Mouse (Mus musculus): ENCODE data around the gene Patl2. TPM values are rescaled to one million over a fixed set of nuclear protein-coding genes. Genes with fewer than 3 reads are reported as not detected.

The Patl2 gene
- total and polyA plus RNA-seq, 3 experiments, result 0.58 to 0.84 TPM; not detected in 1

DNA sequence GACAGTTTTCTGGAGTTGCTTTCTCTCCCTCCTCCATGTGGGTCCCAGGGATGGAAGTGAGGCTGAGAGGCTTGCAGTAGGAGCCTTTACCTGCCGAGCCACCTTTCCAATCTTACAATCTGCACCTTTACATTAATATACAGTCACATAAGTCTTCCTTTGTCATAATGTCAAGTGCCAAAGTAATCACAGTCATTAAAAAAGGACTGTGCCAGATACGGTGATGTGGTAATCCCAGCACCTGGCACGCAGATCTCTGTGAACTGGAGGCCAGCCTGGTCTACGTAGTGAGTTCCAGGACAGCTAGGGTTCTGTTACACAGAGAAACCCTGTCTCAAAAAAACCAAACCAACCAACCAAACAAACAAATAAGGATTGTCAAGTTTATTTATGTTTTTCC, 92.1 kb downstream of the Patl2 start:
- H3K36me3 ChIP-seq (ENCODE audit: control insufficient read depth in 1 of 2, insufficient read depth in 2 of 2, low read length in 2 of 2), result peaks cover 0 to 1% of the 10 kb centered on the region in 2 experiments; a peak in 2 of 4 replicates
- no peaks in the 10 kb centered on the region for H3K27me3 ChIP-seq (ENCODE audit: control insufficient read depth in 1 of 2, insufficient read depth in 2 of 2, low read length in 2 of 2)
- H3K27ac ChIP-seq (ENCODE audit: control insufficient read depth, low read depth, low read length), result no peak overlapping the region
- no peaks in the 10 kb centered on the region for H3K79me2 ChIP-seq (ENCODE audit: control insufficient read depth, insufficient read depth, low read length, poor library complexity)
- DNase-seq (ENCODE audit: low read depth, low spot score), result no peak
- H3K9ac ChIP-seq (ENCODE audit: control insufficient read depth, low read depth, low read length, poor library complexity, severe bottlenecking), result no peak overlapping the region
- H3K9me3 ChIP-seq (replicated peaks; ENCODE audit: insufficient read depth, low read length), result no peaks in the 10 kb centered on the region
- H3K4me1 ChIP-seq (ENCODE audit: control insufficient read depth in 1 of 2, insufficient read depth in 2 of 2, low read length in 2 of 2), result no peaks in the 10 kb centered on the region
- TF ChIP-seq TBP (IDR thresholded peaks at IDR 0.05; ENCODE audit: low read depth, low read length), result no peak
- no peak overlapping the region for H3K4me3 ChIP-seq (ENCODE audit: control insufficient read depth in 1 of 2, insufficient read depth in 1 of 2, low read depth in 2 of 2, low read length in 2 of 2)

DNA sequence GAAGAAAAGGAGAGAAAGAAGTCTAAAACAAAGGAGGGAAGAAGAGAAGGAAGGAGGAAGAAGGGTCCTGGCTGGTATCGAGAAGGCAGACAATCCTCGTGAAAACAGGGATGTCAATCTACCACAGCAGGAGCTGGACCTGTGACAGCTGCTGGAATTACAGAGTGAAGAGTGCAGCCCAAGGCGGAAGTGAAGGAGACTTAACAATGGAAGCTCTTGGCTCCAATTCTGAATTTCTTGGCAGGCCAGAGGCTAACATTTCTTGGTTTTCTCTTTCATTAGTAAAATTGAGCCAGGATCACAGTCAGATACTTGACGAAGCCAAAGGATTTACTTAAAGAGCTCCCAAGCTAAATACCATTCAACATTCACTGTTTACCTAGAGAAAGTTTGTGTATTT, 99.5 kb downstream of the Patl2 start:
- Histone ChIP-seq H3K9ac (ENCODE audit: control insufficient read depth, low read depth, low read length, poor library complexity, severe bottlenecking) (no peak overlapping the region), H3K79me2 (ENCODE audit: control insufficient read depth, insufficient read depth, low read length, poor library complexity) (no peaks in the 10 kb centered on the region), H3K27me3 (ENCODE audit: control insufficient read depth in 1 of 2, insufficient read depth in 2 of 2, low read length in 2 of 2) (no peaks in the 10 kb centered on the region), H3K4me1 (ENCODE audit: control insufficient read depth in 1 of 2, insufficient read depth in 2 of 2, low read length in 2 of 2) (no peaks in the 10 kb centered on the region), H3K27ac (ENCODE audit: control insufficient read depth, low read depth, low read length) (no peak overlapping the region), H3K36me3 (ENCODE audit: control insufficient read depth in 1 of 2, insufficient read depth in 2 of 2, low read length in 2 of 2) (peaks cover 0 to 1% of the 10 kb centered on the region in 2 experiments; a peak in 1 of 4 replicates), H3K4me3 (ENCODE audit: control insufficient read depth in 1 of 2, insufficient read depth in 1 of 2, low read depth in 2 of 2, low read length in 2 of 2) (no peak overlapping the region), H3K9me3 (replicated peaks; ENCODE audit: insufficient read depth, low read length) (no peaks in the 10 kb centered on the region)
- TF ChIP-seq MYC (IDR thresholded peaks at IDR 0.05; ENCODE audit: low read depth, low read length), result no peak
- no peak for TF ChIP-seq UBTF (IDR thresholded peaks at IDR 0.05; ENCODE audit: borderline replicate concordance, insufficient read depth, low read depth, low read length)
- TF ChIP-seq MYB (IDR thresholded peaks at IDR 0.05; ENCODE audit: low read depth, low read length), result no peak
- TF ChIP-seq TBP (IDR thresholded peaks at IDR 0.05; ENCODE audit: low read depth, low read length), result no peak
- no peak for TF ChIP-seq USF2 (IDR thresholded peaks at IDR 0.05; ENCODE audit: borderline replicate concordance in 1 of 2, insufficient read depth in 1 of 2, low read depth in 1 of 2, low read length in 2 of 2)
- TF ChIP-seq HCFC1 (IDR thresholded peaks at IDR 0.05; ENCODE audit: low read depth, low read length), result no peak
- no peak for TF ChIP-seq MAX (IDR thresholded peaks at IDR 0.05; ENCODE audit: low read length)
- TF ChIP-seq EP300 (IDR thresholded peaks at IDR 0.05; ENCODE audit: low read depth in 1 of 2, low read length in 2 of 2), result no peak
- no peak for TF ChIP-seq POLR2AphosphoS2 (IDR thresholded peaks at IDR 0.05; ENCODE audit: low read length)
- TF ChIP-seq ETS1 (IDR thresholded peaks at IDR 0.05; ENCODE audit: low read depth, low read length), result no peak
- TF ChIP-seq TCF12 (IDR thresholded peaks at IDR 0.05; ENCODE audit: low read depth, low read length), result no peak
- TF ChIP-seq MAZ (IDR thresholded peaks at IDR 0.05; ENCODE audit: low read depth, low read length), result no peak
- DNase-seq (ENCODE audit: low read depth, low spot score), result no peak

DNA sequence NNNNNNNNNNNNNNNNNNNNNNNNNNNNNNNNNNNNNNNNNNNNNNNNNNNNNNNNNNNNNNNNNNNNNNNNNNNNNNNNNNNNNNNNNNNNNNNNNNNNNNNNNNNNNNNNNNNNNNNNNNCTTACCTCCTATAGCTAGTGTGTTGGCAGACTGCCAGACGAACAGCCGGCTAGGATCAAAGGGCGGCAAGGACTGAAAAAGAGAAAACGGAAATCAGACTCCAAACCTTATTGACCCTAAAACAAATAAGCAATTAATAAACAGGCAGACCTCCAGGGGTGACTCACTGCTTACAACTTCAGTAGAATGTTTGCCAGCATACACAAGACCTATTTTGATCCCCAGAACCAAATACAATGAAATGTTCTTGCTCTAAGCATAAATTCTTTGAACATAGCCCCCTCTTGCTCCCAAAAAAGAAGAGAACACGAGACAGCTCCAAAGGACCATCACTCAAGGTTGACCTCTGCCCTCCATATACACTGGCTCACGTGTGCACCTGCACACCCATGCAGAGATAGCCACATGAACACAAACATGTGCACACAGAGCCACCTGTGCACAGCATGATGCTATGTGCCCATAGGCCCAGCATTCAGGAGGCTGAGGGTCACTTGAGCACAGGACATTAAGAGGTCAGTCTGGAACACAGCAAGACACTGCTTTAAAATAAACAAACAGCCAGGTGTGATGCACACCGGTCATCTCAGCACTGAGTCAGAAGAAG, 104.1 kb downstream of the Patl2 start:
- H3K36me3 ChIP-seq (ENCODE audit: control insufficient read depth in 1 of 2, insufficient read depth in 2 of 2, low read length in 2 of 2), result peaks cover 0 to 1% of the 10 kb centered on the region in 2 experiments; a peak in 1 of 4 replicates
- TF ChIP-seq POLR2AphosphoS2 (IDR thresholded peaks at IDR 0.05; ENCODE audit: low read length), result no peak
- no peak for TF ChIP-seq GATA1 (IDR thresholded peaks at IDR 0.05; ENCODE audit: low read depth, low read length)
- H3K9me3 ChIP-seq (replicated peaks; ENCODE audit: insufficient read depth, low read length), result no peaks in the 10 kb centered on the region
- no peak overlapping the region for H3K4me3 ChIP-seq (ENCODE audit: control insufficient read depth in 1 of 2, insufficient read depth in 1 of 2, low read depth in 2 of 2, low read length in 2 of 2)
- no peaks in the 10 kb centered on the region for H3K79me2 ChIP-seq (ENCODE audit: control insufficient read depth, insufficient read depth, low read length, poor library complexity)
- no peaks in the 10 kb centered on the region for H3K4me1 ChIP-seq (ENCODE audit: control insufficient read depth in 1 of 2, insufficient read depth in 2 of 2, low read length in 2 of 2)
- H3K27ac ChIP-seq (ENCODE audit: control insufficient read depth, low read depth, low read length), result no peak overlapping the region
- no peak for DNase-seq (ENCODE audit: low read depth, low spot score)
- no peaks in the 10 kb centered on the region for H3K27me3 ChIP-seq (ENCODE audit: control insufficient read depth in 1 of 2, insufficient read depth in 2 of 2, low read length in 2 of 2)
- no peak overlapping the region for H3K9ac ChIP-seq (ENCODE audit: control insufficient read depth, low read depth, low read length, poor library complexity, severe bottlenecking)

Other genes starting within 250 kb of the Patl2 start
- 23.2 and 25.6 TPM in 2 replicates for gene Ctdspl2, start 230.2 kb downstream of the Patl2 start, total RNA-seq (2012; rRNA removed)
- 10 to 100 TPM; 16.6 to 57.2 TPM for gene Ctdspl2, start 230.2 kb downstream of the Patl2 start, polyA plus RNA-seq (2012; ENCODE audit: insufficient read depth in 1 of 2, insufficient read length in 2 of 2, low read depth in 1 of 2, low replicate concordance in 2 of 2, missing spikeins in 1 of 2)
- gene Mageb3, start 230.1 kb downstream of the Patl2 start, total RNA-seq (2012; rRNA removed), result not detected in 2 replicates
- under 1 TPM in 1 of 2 experiments, not detected in 1; 0.03 TPM for gene Mageb3, start 230.1 kb downstream of the Patl2 start, polyA plus RNA-seq (2012; ENCODE audit: insufficient read depth in 1 of 2, insufficient read length in 2 of 2, low read depth in 1 of 2, low replicate concordance in 2 of 2, missing spikeins in 1 of 2)
- gene Eif3j1, start 157.6 kb downstream of the Patl2 start, total RNA-seq (2012; rRNA removed), result 11.2 and 12.5 TPM in 2 replicates
- gene Eif3j1, start 157.6 kb downstream of the Patl2 start, polyA plus RNA-seq (2012; ENCODE audit: insufficient read depth in 1 of 2, insufficient read length in 2 of 2, low read depth in 1 of 2, low replicate concordance in 2 of 2, missing spikeins in 1 of 2), result 1 to 10 TPM in 1 of 2 experiments, not detected in 1; 8.5 TPM
- 5.9 TPM in 2 replicates for gene Spg11, start 67.8 kb downstream of the Patl2 start, total RNA-seq (2012; rRNA removed)
- 1 to 10 TPM in 1 of 2 experiments, not detected in 1; 6.9 TPM for gene Spg11, start 67.8 kb downstream of the Patl2 start, polyA plus RNA-seq (2012; ENCODE audit: insufficient read depth in 1 of 2, insufficient read length in 2 of 2, low read depth in 1 of 2, low replicate concordance in 2 of 2, missing spikeins in 1 of 2)
- gene B2m, start 38.5 kb downstream of the Patl2 start, total RNA-seq (2012; rRNA removed), result 108 and 135 TPM in 2 replicates
- gene B2m, start 38.5 kb downstream of the Patl2 start, polyA plus RNA-seq (2012; ENCODE audit: insufficient read depth in 1 of 2, insufficient read length in 2 of 2, low read depth in 1 of 2, low replicate concordance in 2 of 2, missing spikeins in 1 of 2), result 1,000 to 10,000 TPM in 1 of 2 experiments, 100 to 1,000 TPM in 1; 229 to 1,161 TPM
- not detected in 2 replicates for gene Trim69, start 25.5 kb downstream of the Patl2 start, total RNA-seq (2012; rRNA removed)
- under 1 TPM in 1 of 2 experiments, not detected in 1; 0.04 TPM for gene Trim69, start 25.5 kb downstream of the Patl2 start, polyA plus RNA-seq (2012; ENCODE audit: insufficient read depth in 1 of 2, insufficient read length in 2 of 2, low read depth in 1 of 2, low replicate concordance in 2 of 2, missing spikeins in 1 of 2)
- gene Terb2, start 83 bp upstream of the Patl2 start, total RNA-seq (2012; rRNA removed), result not detected in 2 replicates
- gene Terb2, start 83 bp upstream of the Patl2 start, polyA plus RNA-seq (2012; ENCODE audit: insufficient read depth in 1 of 2, insufficient read length in 2 of 2, low read depth in 1 of 2, low replicate concordance in 2 of 2, missing spikeins in 1 of 2), result not detected
- gene Sord, start 48.6 kb upstream of the Patl2 start, total RNA-seq (2012; rRNA removed), result 39.6 and 41.1 TPM in 2 replicates
- gene Sord, start 48.6 kb upstream of the Patl2 start, polyA plus RNA-seq (2012; ENCODE audit: insufficient read depth in 1 of 2, insufficient read length in 2 of 2, low read depth in 1 of 2, low replicate concordance in 2 of 2, missing spikeins in 1 of 2), result 10 to 100 TPM in 1 of 2 experiments, not detected in 1; 61.7 TPM
- not detected in 2 replicates for gene Duox2, start 112.3 kb upstream of the Patl2 start, total RNA-seq (2012; rRNA removed)
- gene Duox2, start 112.3 kb upstream of the Patl2 start, polyA plus RNA-seq (2012; ENCODE audit: insufficient read depth in 1 of 2, insufficient read length in 2 of 2, low read depth in 1 of 2, low replicate concordance in 2 of 2, missing spikeins in 1 of 2), result not detected
- not detected in 2 replicates for gene Duoxa2, start 112.7 kb upstream of the Patl2 start, total RNA-seq (2012; rRNA removed)
- gene Duoxa2, start 112.7 kb upstream of the Patl2 start, polyA plus RNA-seq (2012; ENCODE audit: insufficient read depth in 1 of 2, insufficient read length in 2 of 2, low read depth in 1 of 2, low replicate concordance in 2 of 2, missing spikeins in 1 of 2), result not detected
- not detected in 2 replicates for gene Duoxa1, start 127.5 kb upstream of the Patl2 start, total RNA-seq (2012; rRNA removed)
- not detected for gene Duoxa1, start 127.5 kb upstream of the Patl2 start, polyA plus RNA-seq (2012; ENCODE audit: insufficient read depth in 1 of 2, insufficient read length in 2 of 2, low read depth in 1 of 2, low replicate concordance in 2 of 2, missing spikeins in 1 of 2)
- not detected in 2 replicates for gene Duox1, start 129.5 kb upstream of the Patl2 start, total RNA-seq (2012; rRNA removed)
- gene Duox1, start 129.5 kb upstream of the Patl2 start, polyA plus RNA-seq (2012; ENCODE audit: insufficient read depth in 1 of 2, insufficient read length in 2 of 2, low read depth in 1 of 2, low replicate concordance in 2 of 2, missing spikeins in 1 of 2), result under 1 TPM in 1 of 2 experiments, not detected in 1; 0.01 TPM
- gene Shf, start 183.0 kb upstream of the Patl2 start, total RNA-seq (2012; rRNA removed), result 3.6 and 4.3 TPM in 2 replicates
- 1 to 10 TPM in 1 of 2 experiments, not detected in 1; 9.7 TPM for gene Shf, start 183.0 kb upstream of the Patl2 start, polyA plus RNA-seq (2012; ENCODE audit: insufficient read depth in 1 of 2, insufficient read length in 2 of 2, low read depth in 1 of 2, low replicate concordance in 2 of 2, missing spikeins in 1 of 2)
- 1.3 and 1.7 TPM in 2 replicates for gene Slc28a2, start 240.3 kb upstream of the Patl2 start, total RNA-seq (2012; rRNA removed)
- 1 to 10 TPM in 1 of 2 experiments, not detected in 1; 2.6 TPM for gene Slc28a2, start 240.3 kb upstream of the Patl2 start, polyA plus RNA-seq (2012; ENCODE audit: insufficient read depth in 1 of 2, insufficient read length in 2 of 2, low read depth in 1 of 2, low replicate concordance in 2 of 2, missing spikeins in 1 of 2)